Mouse (Mus musculus): ENCODE data around the gene Otulin.

- no peak for TF ChIP-seq CTCF (IDR thresholded peaks at IDR 0.05; ENCODE audit: low read depth, low read length)
- no peak for TF ChIP-seq GATA1 (IDR thresholded peaks at IDR 0.05; ENCODE audit: borderline replicate concordance, low read length)
- no peak for TF ChIP-seq GATA2 (IDR thresholded peaks at IDR 0.05; ENCODE audit: borderline replicate concordance, low read depth, low read length)
- no peak for TF ChIP-seq TAL1 (conservative IDR thresholded peaks at IDR 0.05; ENCODE audit: low read depth, low read length)
Measured at GRCm38 (mm10) chr15:27676211-27676610, 45.7 kb upstream of the Otulin start.

Measured in G1E (cell line).